Mouse (Mus musculus) embryonic facial prominence, embryonic 10.5 days (tissue): ENCODE measurements around the gene Nmur1. TPM values are rescaled to one million over a fixed set of nuclear protein-coding genes. Genes with fewer than 3 reads are reported as not detected.
A peak's percentile ranks its signal among the peaks of the same experiment; 100 is the strongest.

ENCODE experiments used
- DNase-seq: peaks from one replicate; pipeline ENCODE4 v3.0.0-alpha.2; 2017; ENCODE audit warnings: low spot score
- H3K27ac ChIP-seq: fragments of 300-500 bp; sonication (generic); replicated peaks from 2 replicates; pipeline ENCODE4 v1.5.1; 2016; ENCODE audit warnings: mild to moderate bottlenecking
- H3K27me3 ChIP-seq: fragments of 300-500 bp; sonication (generic); replicated peaks from 2 replicates; pipeline ENCODE4 v1.6.1; 2016; ENCODE audit warnings: low read depth, mild to moderate bottlenecking; ENCODE audit not compliant: poor library complexity, severe bottlenecking
- H3K36me3 ChIP-seq: fragments of 300-500 bp; sonication (generic); replicated peaks from 2 replicates; pipeline ENCODE4 v1.6.1; 2016; ENCODE audit warnings: mild to moderate bottlenecking, moderate library complexity
- H3K4me1 ChIP-seq: fragments of 300-500 bp; sonication (generic); 2 replicates; pipeline ENCODE4 v1.6.1; 2016
- H3K4me3 ChIP-seq: fragments of 300-500 bp; sonication (generic); 2 replicates; pipeline ENCODE4 v1.5.1; 2016; ENCODE audit warnings: mild to moderate bottlenecking, moderate library complexity
- H3K9me3 ChIP-seq: fragments of 300-500 bp; sonication (generic); 2 replicates; pipeline ENCODE4 v1.6.1; 2016; ENCODE audit warnings: mild to moderate bottlenecking
- WGBS: fragments of 180-500 bp; shearing (Covaris S2); methylation state at CpG from one replicate; pipeline ENCODE4 v1.1.7; 2016; 5-methylcytosine and 5-hydroxymethylcytosine counted together
- polyA plus RNA-seq: library from polyadenylated mRNA; unstranded; fragments of >200 nt; fragmentation: Nextera tagmentation; extraction: Ambion mirVana; gene quantifications from 2 replicates; pipeline ENCODE4 v1.2.1, GENCODE M21; 2016

Nmur1 gene
- polyA plus RNA-seq, 1 experiment from 2014 or later: 0.24 TPM

GRCm38 (mm10) chr1:86421007-86421406, 5.0 kb downstream of the Nmur1 start:
- H3K36me3 ChIP-seq: no peaks in the 10 kb centered on the region
- WGBS: 25% methylated on average over 10 of the region's 10 CpGs
- H3K9me3 ChIP-seq: no peaks in the 10 kb centered on the region
- H3K4me3 ChIP-seq: no peak overlapping the region
- peaks cover 29% of the 10 kb centered on the region for H3K4me1 ChIP-seq
- H3K27me3 ChIP-seq: no peaks in the 10 kb centered on the region
- H3K27ac ChIP-seq: peak overlapping the region; percentile 68
- no peak for DNase-seq

GRCm38 (mm10) chr1:86416321-86416720, 9.7 kb downstream of the Nmur1 start:
- Histone ChIP-seq H3K27ac (no peak overlapping the region), H3K36me3 (no peaks in the 10 kb centered on the region), H3K4me3 (no peak overlapping the region), H3K9me3 (no peaks in the 10 kb centered on the region), H3K27me3 (no peaks in the 10 kb centered on the region), H3K4me1 (peaks cover 13% of the 10 kb centered on the region)
- DNase-seq: no peak
- WGBS: 70% methylated on average over 6 of the region's 6 CpGs

DNA sequence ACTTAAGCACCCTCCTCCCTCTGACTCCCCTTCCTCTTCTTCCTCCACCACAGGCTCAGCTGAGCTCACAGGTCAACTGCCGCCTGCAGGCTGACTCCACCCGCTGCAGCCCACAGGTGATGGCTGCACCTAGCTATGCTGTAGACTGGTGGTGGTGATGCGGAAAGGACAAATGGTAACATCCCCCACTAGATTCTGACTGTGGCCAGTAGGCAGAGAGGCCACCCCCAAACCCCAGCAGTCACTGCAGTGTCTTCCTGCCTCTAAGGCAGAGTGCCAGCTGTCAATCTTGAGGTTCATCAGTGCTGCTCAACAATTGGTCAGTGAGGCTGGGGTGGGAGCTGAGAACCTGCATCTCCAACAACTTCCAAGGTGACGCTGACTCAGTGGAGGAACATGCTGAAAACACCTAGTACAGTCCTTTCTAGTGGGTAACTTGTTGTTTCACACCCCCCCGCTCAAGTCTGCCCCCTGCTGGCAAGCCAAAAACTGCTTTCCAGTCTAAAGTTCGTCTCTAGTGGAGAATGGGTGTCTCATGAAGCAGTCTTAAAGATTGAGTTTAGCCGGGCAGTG, 10.3 kb downstream of the Nmur1 start:
- Histone ChIP-seq H3K4me1 (peaks cover 7% of the 10 kb centered on the region), H3K27me3 (no peaks in the 10 kb centered on the region), H3K27ac (no peak overlapping the region), H3K4me3 (no peak overlapping the region), H3K36me3 (no peaks in the 10 kb centered on the region), H3K9me3 (no peaks in the 10 kb centered on the region)
- 69% methylated on average over 7 of the region's 7 CpGs for WGBS
- no peak for DNase-seq

- Histone ChIP-seq H3K4me3 (no peak overlapping the region), H3K27me3 (no peaks in the 10 kb centered on the region), H3K36me3 (no peaks in the 10 kb centered on the region), H3K4me1 (peaks cover 4% of the 10 kb centered on the region; the same call in 1 of the 2 replicates), H3K9me3 (no peaks in the 10 kb centered on the region), H3K27ac (no peak overlapping the region)
- 76% methylated on average over 2 of the region's 2 CpGs for WGBS
- no peak for DNase-seq
Measured at GRCm38 (mm10) chr1:86415144-86415543, 10.9 kb downstream of the Nmur1 start.

DNA sequence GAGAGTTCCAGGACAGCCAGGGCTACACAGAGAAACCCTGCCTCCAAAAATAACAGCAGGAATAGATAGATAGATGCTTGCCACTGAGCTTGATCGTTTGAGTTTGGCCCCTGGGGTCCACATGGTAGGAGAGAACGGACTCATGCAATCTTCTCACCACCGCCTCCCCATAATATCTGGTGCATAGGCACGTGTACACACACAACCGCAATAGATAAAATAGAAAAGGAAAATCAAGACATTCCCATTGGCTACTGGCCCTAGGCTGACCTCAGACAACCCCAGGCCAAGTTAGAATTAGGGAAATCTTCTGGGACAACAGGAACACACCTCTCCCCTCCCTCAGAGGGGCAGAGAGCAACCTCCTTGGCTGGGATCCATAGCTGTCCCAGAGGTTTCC, 11.3 kb downstream of the Nmur1 start:
- no peak overlapping the region for H3K27ac ChIP-seq
- H3K9me3 ChIP-seq: no peaks in the 10 kb centered on the region
- WGBS: 79% methylated on average over 5 of the region's 5 CpGs
- DNase-seq: no peak
- peaks cover 4% of the 10 kb centered on the region; the same call in 1 of the 2 replicates for H3K4me1 ChIP-seq
- no peaks in the 10 kb centered on the region for H3K27me3 ChIP-seq
- no peak overlapping the region for H3K4me3 ChIP-seq
- no peaks in the 10 kb centered on the region for H3K36me3 ChIP-seq

DNA sequence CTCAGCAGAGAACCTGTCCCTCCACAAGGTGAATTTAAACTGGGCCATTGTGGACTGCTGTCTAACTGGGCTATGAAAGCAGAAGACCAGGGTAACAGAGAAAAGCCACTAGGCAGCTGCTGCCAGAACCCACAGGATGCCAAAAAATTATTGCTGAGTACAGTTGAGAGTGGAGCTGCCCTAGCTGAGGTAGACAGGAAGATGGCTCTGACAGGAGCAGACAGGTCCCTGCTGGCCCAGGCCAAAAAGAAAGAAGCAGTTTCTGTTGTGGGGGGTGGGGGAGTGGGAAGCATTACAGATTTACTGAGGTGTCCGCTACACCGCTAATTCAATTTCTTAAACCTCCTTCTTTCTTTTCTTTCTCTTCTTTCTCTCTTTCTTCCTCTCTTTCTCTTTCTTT, 16.6 kb downstream of the Nmur1 start:
- Histone ChIP-seq H3K4me1 (peaks cover 4% of the 10 kb centered on the region; the same call in 1 of the 2 replicates), H3K4me3 (no peak overlapping the region), H3K36me3 (no peaks in the 10 kb centered on the region), H3K27me3 (no peaks in the 10 kb centered on the region), H3K27ac (no peak overlapping the region), H3K9me3 (no peaks in the 10 kb centered on the region)
- DNase-seq: no peak
- 94% methylated on average over 2 of the region's 2 CpGs for WGBS

DNA sequence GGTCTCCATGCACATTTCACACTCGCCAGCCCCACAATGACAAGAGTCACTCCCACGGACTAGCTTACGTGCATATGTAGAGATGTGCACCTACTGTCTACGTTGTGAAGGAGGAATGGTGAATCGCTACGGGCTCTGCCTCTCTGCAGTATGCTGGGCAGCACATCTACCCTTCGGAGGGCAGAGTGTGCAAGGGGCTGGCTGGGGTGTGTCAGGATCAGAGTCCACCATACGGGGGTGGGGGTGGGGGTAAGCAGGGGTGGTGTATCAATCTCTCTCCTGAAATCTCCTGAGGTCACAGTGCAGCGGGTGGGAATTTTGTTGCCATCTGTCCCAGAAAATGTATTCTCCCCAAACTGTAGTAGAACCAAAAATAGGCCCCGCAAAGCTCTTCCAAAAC, 17.5 kb downstream of the Nmur1 start:
- Histone ChIP-seq H3K27me3 (no peaks in the 10 kb centered on the region), H3K4me1 (peaks cover 4% of the 10 kb centered on the region; the same call in 1 of the 2 replicates), H3K36me3 (no peaks in the 10 kb centered on the region), H3K4me3 (no peak overlapping the region), H3K9me3 (no peaks in the 10 kb centered on the region), H3K27ac (no peak overlapping the region)
- DNase-seq: no peak
- 85% methylated on average over 10 of the region's 10 CpGs for WGBS

DNA sequence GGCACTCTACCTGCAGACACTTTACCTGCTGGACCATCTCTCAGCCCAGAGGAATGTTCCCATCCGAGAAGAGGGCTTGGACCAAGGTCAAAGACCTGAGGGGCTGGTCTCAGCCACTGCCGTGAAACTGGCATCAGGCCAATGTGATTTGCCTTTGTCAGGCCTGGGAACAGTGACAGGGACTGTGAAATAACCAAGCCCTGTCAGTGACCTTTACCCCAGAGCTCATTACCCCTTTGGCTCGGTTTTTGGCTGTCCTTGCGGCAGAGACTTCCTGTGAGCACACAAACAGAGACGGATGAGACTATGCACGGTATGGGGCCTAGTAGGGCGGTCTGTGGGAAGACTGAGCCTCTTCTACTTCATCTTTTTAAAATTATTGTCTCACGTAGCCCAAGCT, 19.1 kb downstream of the Nmur1 start:
- peaks cover 4% of the 10 kb centered on the region; the same call in 1 of the 2 replicates for H3K4me1 ChIP-seq
- H3K9me3 ChIP-seq: no peaks in the 10 kb centered on the region
- 58% methylated on average over 8 of the region's 8 CpGs for WGBS
- H3K4me3 ChIP-seq: no peak overlapping the region
- DNase-seq: no peak
- no peaks in the 10 kb centered on the region for H3K27me3 ChIP-seq
- H3K27ac ChIP-seq: no peak overlapping the region
- no peaks in the 10 kb centered on the region for H3K36me3 ChIP-seq

- H3K9me3 ChIP-seq: no peaks in the 10 kb centered on the region
- no peak for DNase-seq
- WGBS: 76% methylated on average over 4 of the region's 4 CpGs
Measured at GRCm38 (mm10) chr1:86406313-86406712, 19.7 kb downstream of the Nmur1 start.

DNA sequence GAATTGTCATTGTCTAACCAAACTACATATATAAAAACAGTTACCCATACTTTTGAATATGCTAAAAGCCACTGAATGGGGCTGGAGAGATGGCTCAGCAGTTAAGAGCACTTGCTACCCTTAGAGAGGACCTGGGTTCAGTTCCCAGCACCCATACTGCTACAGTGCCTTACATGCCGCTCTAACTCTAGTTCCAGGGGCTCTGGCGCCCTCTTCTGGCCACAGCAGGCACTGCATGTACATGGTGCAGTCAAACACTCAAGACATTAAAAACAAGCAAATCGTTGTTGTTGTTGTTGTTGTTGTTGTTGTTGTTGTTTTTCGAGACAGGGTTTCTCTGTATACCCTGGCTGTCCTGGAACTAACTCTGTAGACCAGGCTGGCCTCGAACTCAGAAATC, 21.2 kb downstream of the Nmur1 start:
- WGBS: 63% methylated on average over 5 of the region's 5 CpGs

More at GRCm38 (mm10) chr1:86406313-86406712, 19.7 kb downstream of the Nmur1 start:
- H3K27me3 ChIP-seq: no peaks in the 10 kb centered on the region
- no peaks in the 10 kb centered on the region for H3K36me3 ChIP-seq
- H3K4me1 ChIP-seq: peaks cover 4% of the 10 kb centered on the region; the same call in 1 of the 2 replicates
- no peak overlapping the region for H3K4me3 ChIP-seq
- no peak overlapping the region for H3K27ac ChIP-seq

DNA sequence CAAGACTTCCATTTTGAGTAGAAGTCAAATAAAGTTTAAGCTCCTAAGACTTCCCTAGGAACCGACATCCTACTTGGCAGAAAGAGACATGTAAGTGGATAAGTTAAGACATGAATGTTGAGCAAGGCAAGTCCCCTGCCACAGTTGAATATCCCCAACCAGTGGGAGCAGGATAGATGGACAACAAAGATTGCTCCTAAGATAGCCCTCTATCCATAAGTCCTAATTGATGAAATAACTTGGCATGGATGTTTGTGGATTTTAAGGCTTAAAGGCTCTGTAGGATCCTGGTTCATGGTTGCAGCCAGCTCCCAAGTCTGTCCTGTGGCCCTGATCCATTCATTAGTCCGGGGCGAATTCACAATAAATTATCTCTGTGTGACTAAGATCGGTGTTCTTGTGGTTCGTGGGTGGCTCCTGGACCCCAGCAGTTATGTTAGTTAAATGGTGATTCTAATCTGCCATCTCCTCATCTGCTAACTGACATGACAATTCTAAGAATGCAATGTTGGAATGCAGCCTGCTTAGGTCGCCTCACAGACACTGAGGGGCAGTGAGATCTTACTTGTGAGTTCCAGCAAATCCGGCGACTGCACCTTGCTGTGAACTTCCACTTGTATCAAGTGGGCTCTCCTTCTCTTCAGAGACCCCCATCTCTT, 25.8 kb downstream of the Nmur1 start:
- H3K4me3 ChIP-seq: no peak overlapping the region
- DNase-seq: no peak
- no peaks in the 10 kb centered on the region for H3K27me3 ChIP-seq
- no peak overlapping the region for H3K27ac ChIP-seq
- H3K4me1 ChIP-seq: peaks cover 19% of the 10 kb centered on the region
- H3K36me3 ChIP-seq: no peaks in the 10 kb centered on the region
- WGBS: 75% methylated on average over 8 of the region's 8 CpGs
- no peaks in the 10 kb centered on the region for H3K9me3 ChIP-seq

More for the DNA sequence above, 21.2 kb downstream of the Nmur1 start:
- Histone ChIP-seq H3K9me3 (no peaks in the 10 kb centered on the region), H3K27me3 (no peaks in the 10 kb centered on the region), H3K36me3 (no peaks in the 10 kb centered on the region), H3K4me1 (peaks cover 4% of the 10 kb centered on the region; the same call in 1 of the 2 replicates), H3K27ac (no peak overlapping the region), H3K4me3 (no peak overlapping the region)
- DNase-seq: peak; percentile 28

DNA sequence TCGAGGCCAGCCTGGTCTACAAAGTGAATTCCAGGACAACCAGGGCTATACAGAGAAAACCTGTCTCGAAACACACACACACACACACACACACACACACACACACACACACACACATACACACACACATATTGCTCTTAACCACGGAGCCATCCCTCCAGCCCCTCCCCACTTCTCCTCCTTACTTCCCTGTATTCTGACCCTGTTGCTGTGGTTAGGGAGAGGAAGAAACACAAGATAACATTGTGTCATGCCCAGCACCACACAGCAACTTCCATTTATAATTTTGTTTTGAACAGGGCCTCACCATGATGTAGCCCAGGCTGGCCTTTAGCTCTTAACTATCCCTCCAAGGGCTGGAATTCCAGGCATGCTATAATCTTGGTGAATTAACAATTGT, 26.7 kb downstream of the Nmur1 start:
- WGBS: 80% methylated on average over 3 of the region's 3 CpGs

DNA sequence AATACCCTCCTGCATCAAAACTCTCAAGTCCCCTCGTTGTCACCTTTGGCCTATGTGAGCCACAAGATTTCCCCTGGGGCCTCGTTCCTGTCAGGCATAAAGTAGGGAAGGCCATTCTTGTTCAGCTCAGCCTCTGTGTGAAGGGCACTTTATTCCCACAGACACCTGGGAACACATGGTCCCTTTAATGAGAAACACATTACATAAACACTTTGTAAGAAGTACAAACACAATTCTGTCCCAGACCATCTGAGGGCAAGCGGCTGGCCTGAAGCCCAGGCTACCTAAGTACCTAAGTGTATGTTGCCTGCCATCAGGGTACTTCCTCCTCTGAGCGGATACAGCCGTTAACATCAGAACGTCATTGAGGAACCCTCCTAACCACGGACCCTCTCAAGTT, 27.8 kb downstream of the Nmur1 start:
- H3K36me3 ChIP-seq: no peaks in the 10 kb centered on the region
- H3K27me3 ChIP-seq: no peaks in the 10 kb centered on the region
- peaks cover 19% of the 10 kb centered on the region for H3K4me1 ChIP-seq
- DNase-seq: peak; percentile 53
- 38% methylated on average over 7 of the region's 7 CpGs for WGBS
- H3K27ac ChIP-seq: 0 out of 2 replicates have a peak overlapping the region, but pooled peaks have one; percentile 10
- no peak overlapping the region for H3K4me3 ChIP-seq
- no peaks in the 10 kb centered on the region for H3K9me3 ChIP-seq

More for the DNA sequence above, 26.7 kb downstream of the Nmur1 start:
- no peaks in the 10 kb centered on the region for H3K9me3 ChIP-seq
- peaks cover 19% of the 10 kb centered on the region for H3K4me1 ChIP-seq
- H3K36me3 ChIP-seq: no peaks in the 10 kb centered on the region
- no peaks in the 10 kb centered on the region for H3K27me3 ChIP-seq
- no peak overlapping the region for H3K4me3 ChIP-seq
- no peak overlapping the region for H3K27ac ChIP-seq
- DNase-seq: no peak
